Mouse (Mus musculus) embryo, embryonic 11 days (tissue): ENCODE data around the gene Gm45618.

Source experiments
- DNase-seq: peaks from one replicate; pipeline ENCODE4 v3.0.0-alpha.2; 2015

Gm45618 gene

GRCm38 (mm10) chr7:142093696-142094240 is 26.8 kb downstream of the Gm45618 start:
- DNase-seq: no peak

DNA sequence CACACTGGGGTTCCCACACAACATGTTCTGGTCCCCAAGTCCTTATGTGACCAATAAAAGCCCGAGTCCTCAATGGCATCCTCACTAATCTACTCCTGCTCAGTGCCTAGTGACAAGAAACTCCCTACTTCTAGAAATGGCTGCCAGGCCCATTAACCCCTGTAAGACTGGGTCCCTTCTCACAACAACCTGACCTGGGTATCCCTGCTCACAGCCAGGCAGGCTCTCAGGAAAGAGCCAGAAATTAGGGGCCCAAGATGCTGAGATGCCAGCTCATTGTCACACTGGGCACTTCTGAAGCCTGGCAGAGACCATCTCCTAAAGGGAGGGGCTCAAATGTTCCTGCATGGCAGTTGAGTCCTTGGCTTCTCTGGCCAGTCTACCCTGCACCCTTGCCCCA is 27.5 kb downstream of the Gm45618 start:
- no peak for DNase-seq

GRCm38 (mm10) chr7:142091848-142092247 is 28.7 kb downstream of the Gm45618 start:
- peak; percentile 35 for DNase-seq

DNA sequence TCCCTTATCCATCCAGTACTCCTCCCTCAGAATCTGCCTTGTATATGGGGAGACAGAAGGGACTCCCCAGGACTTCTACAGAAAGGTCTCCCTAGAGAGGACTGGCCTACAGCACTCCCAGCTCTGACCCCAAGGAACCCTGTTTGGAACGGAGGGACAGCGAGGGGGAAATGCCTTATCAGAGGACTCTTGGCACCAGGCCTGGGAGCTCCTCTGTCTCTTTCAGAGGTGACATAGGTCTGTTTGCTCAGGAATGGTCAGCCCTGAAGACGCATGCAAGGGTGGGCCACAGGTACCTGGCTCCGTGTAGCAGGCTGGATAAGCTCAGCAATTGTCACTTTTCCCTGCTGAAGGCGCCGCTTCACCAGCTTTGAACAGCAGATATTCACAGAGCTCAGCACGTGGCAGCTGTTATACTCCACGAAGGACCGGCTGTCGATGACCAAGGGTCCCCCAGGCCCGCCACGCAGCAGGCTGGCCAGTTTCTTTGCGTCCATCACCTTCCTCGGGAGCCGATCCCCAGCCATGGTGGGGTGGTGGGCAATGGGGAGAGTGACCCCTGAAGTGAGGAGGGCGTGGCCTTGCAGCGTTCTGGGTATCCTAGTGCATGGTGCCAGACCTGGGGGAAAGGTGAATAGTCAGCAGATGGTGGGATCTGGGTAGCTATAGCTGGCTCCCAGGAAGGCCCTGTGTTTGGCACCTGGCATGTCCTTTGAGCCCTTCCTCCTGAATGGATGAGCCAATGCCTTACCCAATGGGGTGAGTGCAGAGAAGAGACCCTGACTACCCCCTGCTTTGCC is 30.7 kb downstream of the Gm45618 start:
- DNase-seq: no peak

- peak; percentile 87 for DNase-seq
Observed at GRCm38 (mm10) chr7:142088886-142089285, 31.6 kb downstream of the Gm45618 start.

DNA sequence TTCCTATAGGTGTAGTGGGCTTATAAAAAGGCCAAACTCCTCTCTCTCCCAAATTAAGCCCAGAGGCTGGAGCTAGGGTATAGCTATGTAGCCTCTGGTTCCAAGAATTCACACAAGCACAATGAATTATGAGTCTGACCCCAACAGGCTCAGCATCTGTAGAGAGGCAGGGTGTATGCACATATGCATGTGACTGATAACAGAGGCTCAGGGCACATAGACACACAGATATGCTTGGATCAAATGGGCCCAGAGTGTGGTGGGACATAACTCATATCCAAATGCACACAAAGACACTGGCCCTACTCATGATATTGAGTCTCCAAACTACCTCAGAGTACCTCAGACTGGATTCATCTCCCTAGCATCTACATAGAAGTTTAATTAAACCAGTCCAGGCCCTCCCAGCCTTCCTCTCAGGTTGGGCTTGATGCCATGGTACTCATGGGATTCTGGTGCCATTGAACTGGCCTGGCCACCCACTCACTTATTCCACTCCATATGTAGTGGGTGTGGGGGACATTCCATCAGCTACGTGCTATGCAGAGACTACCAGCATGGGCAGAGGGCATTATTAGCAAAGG is 33.4 kb downstream of the Gm45618 start:
- DNase-seq: no peak

DNA sequence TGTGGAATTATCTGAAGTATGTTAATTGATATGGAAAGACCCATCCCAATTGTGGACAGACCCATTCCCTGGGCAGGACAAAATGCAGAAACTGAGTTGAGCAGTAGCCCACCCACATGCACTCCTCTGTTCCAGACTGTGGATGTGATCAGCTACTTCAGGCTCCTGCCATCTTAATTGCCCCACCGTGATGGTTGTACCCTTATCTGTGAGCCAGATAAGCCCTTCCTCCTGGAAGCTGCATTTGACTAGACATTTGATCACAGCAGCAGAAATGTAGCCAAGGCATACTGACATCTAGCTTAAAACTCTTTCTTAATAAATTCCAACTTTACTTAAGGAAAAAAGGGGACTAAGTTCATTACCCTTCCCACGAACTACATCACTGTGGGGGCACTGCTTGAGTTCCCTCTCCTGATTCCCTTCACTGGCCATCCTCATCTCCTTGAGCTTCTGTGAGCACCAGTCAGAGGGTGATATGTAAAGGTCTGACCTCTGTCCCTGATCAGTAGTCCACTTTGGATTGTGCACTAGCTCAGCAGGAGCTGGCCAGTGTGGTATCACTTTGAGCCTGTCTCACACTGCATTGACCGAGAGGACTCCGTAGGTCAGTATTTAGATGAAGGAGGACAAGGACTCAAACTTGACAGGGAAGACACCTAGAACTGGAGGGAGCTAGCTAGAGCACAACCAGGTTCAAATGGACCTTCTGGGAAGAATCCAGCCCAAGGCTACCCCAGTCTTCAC is 34.2 kb downstream of the Gm45618 start:
- DNase-seq: no peak

GRCm38 (mm10) chr7:142084820-142085219 is 35.7 kb downstream of the Gm45618 start:
- no peak for DNase-seq

GRCm38 (mm10) chr7:142084395-142084794 is 36.1 kb downstream of the Gm45618 start:
- no peak for DNase-seq

GRCm38 (mm10) chr7:142083588-142084317 is 36.8 kb downstream of the Gm45618 start:
- DNase-seq: no peak

GRCm38 (mm10) chr7:142082607-142083006 is 37.9 kb downstream of the Gm45618 start:
- no peak for DNase-seq

GRCm38 (mm10) chr7:142082179-142082578 is 38.4 kb downstream of the Gm45618 start:
- DNase-seq: no peak

DNA sequence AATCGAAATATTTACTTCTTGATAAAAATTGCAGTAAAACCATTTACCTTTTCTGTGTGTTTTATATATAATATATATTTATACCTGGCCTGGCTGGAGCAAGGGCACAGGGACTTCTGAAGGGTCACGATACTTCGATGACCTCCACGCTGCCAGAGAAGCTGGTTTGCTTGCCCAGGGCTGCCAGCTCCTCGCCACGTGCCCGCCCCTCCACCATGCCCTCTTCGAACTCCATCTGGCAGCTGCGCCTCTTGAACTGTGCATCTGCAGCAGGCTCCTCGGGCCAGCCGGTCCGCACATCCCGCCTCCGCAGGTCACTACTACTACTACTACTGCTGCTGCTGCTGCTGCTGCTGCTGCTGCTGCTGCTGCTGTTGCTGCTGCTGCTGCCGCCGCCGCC is 38.8 kb downstream of the Gm45618 start:
- no peak for DNase-seq

- no peak for DNase-seq
Observed at GRCm38 (mm10) chr7:142080876-142081275, 39.7 kb downstream of the Gm45618 start.

- no peak for DNase-seq
Observed at GRCm38 (mm10) chr7:142079365-142079764, 41.2 kb downstream of the Gm45618 start.

GRCm38 (mm10) chr7:142077138-142077537 is 43.4 kb downstream of the Gm45618 start:
- DNase-seq: no peak

DNA sequence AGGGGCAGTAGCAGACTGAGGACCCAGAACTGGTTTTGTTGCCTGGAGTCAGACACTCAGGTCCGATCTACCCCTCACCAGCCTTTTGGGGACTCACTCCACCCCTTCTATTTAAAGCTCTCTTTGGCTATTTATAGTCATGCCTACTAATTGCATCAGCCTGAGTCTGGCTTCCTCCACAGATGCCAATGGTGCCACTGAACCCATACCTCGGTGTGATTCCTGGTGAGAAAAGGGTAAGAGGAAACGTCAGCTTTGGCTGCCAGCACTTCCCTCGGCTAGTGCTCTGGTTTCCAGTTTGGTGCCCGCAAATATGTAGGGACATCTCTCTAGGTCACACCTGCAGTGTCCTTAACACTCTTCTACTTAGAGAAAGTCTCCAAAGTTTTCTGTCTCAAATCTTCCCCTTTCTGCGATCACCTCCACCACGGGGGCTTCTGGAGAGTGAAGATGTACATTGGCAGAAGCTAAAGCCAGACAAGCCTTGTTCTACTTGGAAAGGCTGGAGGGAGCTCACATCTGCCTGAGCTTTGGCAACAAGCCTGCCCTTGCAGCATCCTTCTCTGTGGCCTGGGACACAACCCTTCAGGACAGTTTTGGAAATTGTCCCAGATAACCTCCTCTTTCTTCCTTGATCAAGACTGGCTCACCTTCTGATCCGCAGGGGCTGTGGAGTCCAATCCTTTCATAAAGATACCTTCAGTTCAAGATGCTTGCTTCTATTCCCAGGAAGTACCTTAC is 46.2 kb downstream of the Gm45618 start:
- no peak for DNase-seq

DNA sequence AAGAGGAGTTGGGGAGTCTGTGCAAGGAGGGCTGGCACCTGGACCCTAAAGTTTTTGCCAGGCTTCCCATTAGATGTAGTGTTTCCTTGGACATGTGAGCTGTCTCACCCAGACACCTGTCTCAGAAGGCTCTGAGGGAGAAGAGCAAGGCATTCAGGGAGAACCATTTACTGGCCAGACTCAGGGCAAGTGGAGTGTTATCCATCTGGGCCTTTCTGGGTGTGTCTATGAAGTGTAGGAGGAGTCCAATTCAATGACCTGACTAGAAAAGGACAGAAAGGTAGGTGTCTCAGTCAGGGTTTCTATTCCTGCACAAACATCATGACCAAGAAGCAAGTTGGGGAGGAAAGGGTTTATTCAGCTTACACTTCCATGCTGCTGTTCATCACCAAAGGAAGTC is 48.8 kb downstream of the Gm45618 start:
- no peak for DNase-seq

- DNase-seq: no peak
Observed at GRCm38 (mm10) chr7:142071212-142071578, 49.3 kb downstream of the Gm45618 start.

DNA sequence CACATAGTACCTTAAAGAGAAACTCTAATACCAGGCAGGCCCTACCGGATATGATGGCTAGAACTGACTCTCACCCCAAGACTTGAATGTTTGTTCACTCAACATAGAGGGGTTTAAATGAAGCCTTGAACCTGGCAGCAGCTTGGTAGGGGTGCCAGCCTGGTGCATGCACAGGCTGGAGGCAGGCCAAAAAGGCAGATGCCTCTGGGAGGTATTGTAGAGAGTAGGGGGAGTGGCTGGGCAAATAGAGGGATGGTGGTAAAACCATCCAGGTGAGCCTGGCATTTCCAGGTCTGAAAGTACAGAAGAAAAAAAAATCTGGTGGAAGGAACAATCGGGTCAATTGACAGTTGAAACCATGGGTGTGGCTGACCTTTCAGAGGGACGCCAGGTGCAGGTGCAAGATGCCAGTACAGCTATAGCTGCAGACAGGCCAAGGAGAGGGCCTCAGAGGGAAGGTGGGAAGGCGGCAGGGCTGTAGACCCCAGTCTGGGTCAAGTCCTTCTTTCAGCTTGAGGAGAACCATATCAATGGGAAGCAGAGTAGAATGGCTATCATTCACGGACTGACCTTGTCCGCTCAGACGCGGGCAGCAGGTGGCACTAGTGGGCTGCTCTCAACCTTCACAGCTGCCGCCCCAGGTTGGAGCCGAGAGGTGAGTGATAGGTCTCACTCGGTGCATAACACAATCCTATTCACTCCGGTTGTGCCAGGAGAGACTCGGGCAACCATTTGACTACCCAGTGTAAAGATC is 49.9 kb downstream of the Gm45618 start:
- peak; percentile 79 for DNase-seq
